Mouse (Mus musculus): ENCODE data around the gene Prkaa2. TPM values are rescaled to one million over a fixed set of nuclear protein-coding genes. Genes with fewer than 3 reads are reported as not detected.

Prkaa2 gene
- total RNA-seq (2021) (1 to 10 TPM; 8.5 to 10.0 TPM), polyA plus RNA-seq (2012; rRNA removed) (0.78 and 1.2 TPM in 2 replicates)
- long read RNA-seq, partial matches to known transcripts: 2 of 2 reads
- long read RNA-seq, other reads (novel, unspliced or antisense): 0 of 2 reads

GRCm38 (mm10) chr4:105109199-105109989 is at the start of gene Prkaa2:
Gene Prkaa2 (minus strand): TSS chr4:105109890.
- DNase-seq: peak; percentile 90

- no peak for DNase-seq
Measured at GRCm38 (mm10) chr4:105159531-105159870, 49.8 kb upstream of the Prkaa2 start.

GRCm38 (mm10) chr4:105158651-105159530 is 49.2 kb upstream of the Prkaa2 start:
- peak; percentile 44 for DNase-seq

GRCm38 (mm10) chr4:105158169-105158555 is 48.5 kb upstream of the Prkaa2 start:
- peak; percentile 87 for DNase-seq

- peak; percentile 97 for DNase-seq
Measured at GRCm38 (mm10) chr4:105157276-105158168, 47.8 kb upstream of the Prkaa2 start, which contains the start of gene Plpp3. Gene Plpp3 (plus strand): TSS chr4:105157347.

GRCm38 (mm10) chr4:105156955-105157275 is 47.2 kb upstream of the Prkaa2 start:
- DNase-seq: no peak

- no peak for DNase-seq
Measured at GRCm38 (mm10) chr4:105156281-105156680, 46.6 kb upstream of the Prkaa2 start.

GRCm38 (mm10) chr4:105153227-105153626 is 43.5 kb upstream of the Prkaa2 start:
- DNase-seq: no peak

- peak; percentile 81 for DNase-seq
Measured at GRCm38 (mm10) chr4:105151911-105152690, 42.4 kb upstream of the Prkaa2 start.

GRCm38 (mm10) chr4:105149492-105149891 is 39.8 kb upstream of the Prkaa2 start:
- no peak for DNase-seq

- no peak for DNase-seq
Measured at GRCm38 (mm10) chr4:105133350-105134050, 23.8 kb upstream of the Prkaa2 start.

GRCm38 (mm10) chr4:105131756-105132314 is 22.1 kb upstream of the Prkaa2 start:
- DNase-seq: no peak

GRCm38 (mm10) chr4:105129212-105129611 is 19.5 kb upstream of the Prkaa2 start:
- no peak for DNase-seq

- DNase-seq: peak; percentile 73
Measured at GRCm38 (mm10) chr4:105122429-105122828, 12.7 kb upstream of the Prkaa2 start.

- no peak for DNase-seq
Measured at GRCm38 (mm10) chr4:105121081-105121480, 11.4 kb upstream of the Prkaa2 start.

- DNase-seq: no peak
Measured at GRCm38 (mm10) chr4:105113468-105113867, 3.8 kb upstream of the Prkaa2 start.

GRCm38 (mm10) chr4:105113042-105113441 is 3.4 kb upstream of the Prkaa2 start:
- DNase-seq: no peak

GRCm38 (mm10) chr4:105111770-105112169 is 2.1 kb upstream of the Prkaa2 start:
- no peak for DNase-seq

- no peak for DNase-seq
Measured at GRCm38 (mm10) chr4:105110684-105111035, 970 bp upstream of the Prkaa2 start.
